Mouse (Mus musculus) stomach, embryonic 15.5 days (tissue): ENCODE data around the gene Srrt. TPM values are rescaled to one million over a fixed set of nuclear protein-coding genes. Genes with fewer than 3 reads are reported as not detected.

Experiments used
- ATAC-seq: fragments of 200-750 bp; cut with Nextera tagmentation; 2 replicates; pipeline ENCODE4 v1.8.0; 2017; ENCODE audit warnings: low read depth, moderate number of reproducible peaks, moderate TSS enrichment; ENCODE audit not compliant: insufficient read depth, low FRiP score
- H3K27ac ChIP-seq: fragments of 300-500 bp; sonication (generic); 2 replicates; pipeline ENCODE4 v1.5.1; 2015; ENCODE audit warnings: mild to moderate bottlenecking, inconsistent platforms
- H3K27me3 ChIP-seq: fragments of 300-500 bp; sonication (generic); replicated peaks from 2 replicates; pipeline ENCODE4 v1.6.1; 2015; ENCODE audit warnings: inconsistent platforms
- H3K36me3 ChIP-seq: fragments of 300-500 bp; sonication (generic); 2 replicates; pipeline ENCODE4 v1.6.1; 2015; ENCODE audit warnings: inconsistent platforms
- H3K4me1 ChIP-seq: fragments of 300-500 bp; sonication (generic); 2 replicates; pipeline ENCODE4 v1.6.1; 2015; ENCODE audit warnings: inconsistent platforms
- H3K4me2 ChIP-seq: fragments of 300-500 bp; sonication (generic); 2 replicates; pipeline ENCODE4 v1.6.1; 2015; ENCODE audit warnings: mild to moderate bottlenecking, inconsistent platforms
- H3K4me3 ChIP-seq: fragments of 300-500 bp; sonication (generic); replicated peaks from 2 replicates; pipeline ENCODE4 v1.5.1; 2015; ENCODE audit warnings: inconsistent platforms
- H3K9ac ChIP-seq: fragments of 300-500 bp; sonication (generic); 2 replicates; pipeline ENCODE4 v1.6.1; 2015; ENCODE audit warnings: inconsistent platforms
- H3K9me3 ChIP-seq: fragments of 300-500 bp; sonication (generic); 2 replicates; pipeline ENCODE4 v1.6.1; 2016; ENCODE audit warnings: inconsistent platforms
- whole genome bisulfite sequencing: fragments of 180-500 bp; shearing (Covaris S2); methylation state at CpG from one replicate; pipeline ENCODE4 v1.1.7; 2015; 5-methylcytosine and 5-hydroxymethylcytosine counted together
- polyA plus RNA-seq: library from polyadenylated mRNA; unstranded; fragments of >200 nt; fragmentation: Nextera tagmentation; extraction: Ambion mirVana; gene quantifications from 2 replicates; pipeline ENCODE4 v1.2.1, GENCODE M21; 2015

The Srrt gene
- polyA plus RNA-seq, 1 experiment from 2014 or later, result 113 TPM

- no peaks in the 10 kb centered on the region for H3K9me3 ChIP-seq
- H3K9ac ChIP-seq, result peak within 1 kb of the TSS; percentile 68
- H3K27me3 ChIP-seq, result no peaks in the 10 kb centered on the region
- H3K4me2 ChIP-seq, result peak within 1 kb of the TSS; percentile 97
- under 1% methylated on average over 44 of the region's 44 CpGs for WGBS
- no peaks in the 10 kb centered on the region for H3K36me3 ChIP-seq
- peaks cover 22% of the 10 kb centered on the region for H3K4me1 ChIP-seq
- peak within 1 kb of the TSS; percentile 72 for H3K4me3 ChIP-seq
- peak within 1 kb of the TSS; percentile 33 for H3K27ac ChIP-seq
- peak; percentile 83 for ATAC-seq
Observed at GRCm38 (mm10) chr5:137333512-137334174, 26.2 kb upstream of the Srrt start, which contains the start of gene Slc12a9. Slc12a9 (minus strand) TSS chr5:137333597.

GRCm38 (mm10) chr5:137332857-137333511 lies 25.5 kb upstream of the Srrt start:
- Histone ChIP-seq H3K4me2 (peak overlapping the region; percentile 97), H3K4me3 (peak overlapping the region; percentile 72), H3K9me3 (no peaks in the 10 kb centered on the region), H3K27ac (peak overlapping the region; percentile 33; the same call in 1 of the 2 replicates), H3K9ac (peak overlapping the region; percentile 68), H3K27me3 (no peaks in the 10 kb centered on the region), H3K4me1 (peaks cover 22% of the 10 kb centered on the region), H3K36me3 (no peaks in the 10 kb centered on the region)
- no peak for ATAC-seq
- 18% methylated on average over 15 of the region's 15 CpGs for WGBS

GRCm38 (mm10) chr5:137330910-137331309 lies 23.4 kb upstream of the Srrt start:
- no peak overlapping the region for H3K27ac ChIP-seq
- no peak overlapping the region for H3K4me3 ChIP-seq
- ATAC-seq, result no peak
- H3K4me2 ChIP-seq, result no peak overlapping the region
- H3K4me1 ChIP-seq, result peaks cover 22% of the 10 kb centered on the region
- no peaks in the 10 kb centered on the region for H3K27me3 ChIP-seq
- no peaks in the 10 kb centered on the region for H3K9me3 ChIP-seq
- H3K36me3 ChIP-seq, result peaks cover 10% of the 10 kb centered on the region; the same call in 1 of the 2 replicates
- 84% methylated on average over 7 of the region's 7 CpGs for WGBS
- no peak overlapping the region for H3K9ac ChIP-seq

- Histone ChIP-seq H3K9ac (no peak overlapping the region), H3K36me3 (peaks cover 21% of the 10 kb centered on the region), H3K4me2 (no peak overlapping the region), H3K27me3 (no peaks in the 10 kb centered on the region), H3K27ac (no peak overlapping the region), H3K4me1 (no peaks in the 10 kb centered on the region), H3K4me3 (no peak overlapping the region), H3K9me3 (no peaks in the 10 kb centered on the region)
- WGBS, result 92% methylated on average over 3 of the region's 3 CpGs
- no peak for ATAC-seq
Observed at GRCm38 (mm10) chr5:137320996-137321395, 13.5 kb upstream of the Srrt start.

GRCm38 (mm10) chr5:137318570-137318969 lies 11.1 kb upstream of the Srrt start:
- 77% methylated on average over 1 of the region's 1 CpGs for WGBS
- ATAC-seq, result no peak
- Histone ChIP-seq H3K4me3 (no peak overlapping the region), H3K4me2 (no peak overlapping the region), H3K9ac (no peak overlapping the region), H3K27me3 (no peaks in the 10 kb centered on the region), H3K27ac (no peak overlapping the region), H3K9me3 (no peaks in the 10 kb centered on the region), H3K36me3 (peaks cover 19% of the 10 kb centered on the region), H3K4me1 (peaks cover 16% of the 10 kb centered on the region)

- Histone ChIP-seq H3K9ac (no peak overlapping the region), H3K36me3 (peaks cover 19% of the 10 kb centered on the region), H3K27me3 (no peaks in the 10 kb centered on the region), H3K4me1 (peaks cover 22% of the 10 kb centered on the region), H3K4me3 (no peak overlapping the region), H3K4me2 (no peak overlapping the region), H3K27ac (no peak overlapping the region), H3K9me3 (no peaks in the 10 kb centered on the region)
- no peak for ATAC-seq
- WGBS, result 74% methylated on average over 8 of the region's 8 CpGs
Observed at GRCm38 (mm10) chr5:137317361-137317760, 9.9 kb upstream of the Srrt start.

- H3K27ac ChIP-seq, result peak overlapping the region; percentile 93
- 40% methylated on average over 30 of the region's 30 CpGs for WGBS
- H3K27me3 ChIP-seq, result no peaks in the 10 kb centered on the region
- peak overlapping the region; percentile 67 for H3K4me2 ChIP-seq
- peaks cover 21% of the 10 kb centered on the region for H3K36me3 ChIP-seq
- H3K9ac ChIP-seq, result 0 out of 2 replicates have a peak overlapping the region, but pooled peaks have one; percentile 5
- no peak for ATAC-seq
- H3K4me3 ChIP-seq, result no peak overlapping the region
- peaks cover 31% of the 10 kb centered on the region for H3K4me1 ChIP-seq
- H3K9me3 ChIP-seq, result no peaks in the 10 kb centered on the region
Observed at GRCm38 (mm10) chr5:137315084-137315903, 7.8 kb upstream of the Srrt start.

GRCm38 (mm10) chr5:137314193-137315083 lies 7.0 kb upstream of the Srrt start, which contains the start of gene Trip6:
Trip6 (minus strand) TSS chr5:137314404.
- Histone ChIP-seq H3K27me3 (no peaks in the 10 kb centered on the region), H3K36me3 (peaks cover 21% of the 10 kb centered on the region), H3K9ac (peak within 1 kb of the TSS; percentile 66), H3K9me3 (no peaks in the 10 kb centered on the region), H3K4me3 (peak within 1 kb of the TSS; percentile 52), H3K4me2 (peak within 1 kb of the TSS; percentile 67), H3K4me1 (peaks cover 31% of the 10 kb centered on the region), H3K27ac (peak within 1 kb of the TSS; percentile 93)
- peak; percentile 88 for ATAC-seq
- 17% methylated on average over 30 of the region's 30 CpGs for WGBS

- Histone ChIP-seq H3K27me3 (no peaks in the 10 kb centered on the region), H3K9me3 (no peaks in the 10 kb centered on the region), H3K4me3 (peak overlapping the region; percentile 52), H3K36me3 (peaks cover 29% of the 10 kb centered on the region), H3K4me1 (peaks cover 31% of the 10 kb centered on the region), H3K27ac (peak overlapping the region; percentile 93), H3K4me2 (peak overlapping the region; percentile 67), H3K9ac (peak overlapping the region; percentile 66)
- peak; percentile 11 for ATAC-seq
- 2% methylated on average over 22 of the region's 22 CpGs for WGBS
Observed at GRCm38 (mm10) chr5:137313466-137314192, 6.2 kb upstream of the Srrt start.

- Histone ChIP-seq H3K27me3 (no peaks in the 10 kb centered on the region), H3K4me1 (peaks cover 38% of the 10 kb centered on the region), H3K9me3 (no peaks in the 10 kb centered on the region), H3K27ac (peak overlapping the region; percentile 89; the same call in 1 of the 2 replicates), H3K4me3 (peak overlapping the region; percentile 95; the same call in 1 of the 2 replicates), H3K4me2 (peak overlapping the region; percentile 57), H3K9ac (no peak overlapping the region), H3K36me3 (peaks cover 35% of the 10 kb centered on the region)
- WGBS, result 93% methylated on average over 4 of the region's 4 CpGs
- ATAC-seq, result no peak
Observed at GRCm38 (mm10) chr5:137308356-137308755, 882 bp upstream of the Srrt start.
